Mouse (Mus musculus) lung, postnatal 0 days (tissue): ENCODE data around the gene Prdm8.

Source experiments
- CTCF ChIP-seq: IDR thresholded peaks from 2 replicates; pipeline ENCODE4 v1.5.1; 2016; ENCODE audit warnings: antibody characterized with exemption, mild to moderate bottlenecking
- EP300 ChIP-seq: IDR thresholded peaks from 2 replicates; pipeline ENCODE4 v1.6.1; 2016; ENCODE audit warnings: antibody characterized with exemption, mild to moderate bottlenecking, control low read depth

GRCm38 (mm10) chr5:98166116-98166515 lies 882 bp upstream of the Prdm8 start:
- no peak for TF ChIP-seq CTCF
- TF ChIP-seq EP300, result no peak
